Mouse (Mus musculus): ENCODE measurements around the gene Aox1. TPM values are rescaled to one million over a fixed set of nuclear protein-coding genes. Genes with fewer than 3 reads are reported as not detected.

Aox1 gene
- polyA plus RNA-seq, 1 experiment from 2014 or later: 1.8 TPM

DNA sequence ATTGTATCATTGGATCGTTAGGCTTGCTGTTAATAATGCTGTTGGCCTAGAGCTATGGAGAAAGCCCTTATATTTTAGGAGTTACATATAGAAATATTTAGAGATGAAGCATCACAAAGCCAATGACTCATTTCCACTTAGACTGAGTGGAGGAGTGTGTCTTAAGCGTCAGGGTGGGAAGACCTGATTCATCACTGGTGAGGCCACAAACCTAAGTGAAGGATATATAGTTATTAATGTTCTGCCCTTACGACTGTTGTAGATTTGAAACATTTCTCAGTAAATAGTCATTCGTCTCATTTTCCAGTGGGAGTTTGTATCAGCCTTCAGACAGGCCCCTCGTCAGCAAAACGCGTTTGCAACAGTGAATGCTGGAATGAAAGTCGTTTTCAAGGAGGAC lies 122.5 kb downstream of the Aox1 start:
- Histone ChIP-seq H3K9me3 (ENCODE audit: low read length) (no peaks in the 10 kb centered on the region), H3K27ac (ENCODE audit: low read length) (no peak overlapping the region), H3K27me3 (replicated peaks; ENCODE audit: insufficient read depth, low read length) (no peaks in the 10 kb centered on the region), H3K4me3 (ENCODE audit: low read depth, low read length) (no peak overlapping the region), H3K36me3 (ENCODE audit: insufficient read depth, low read length) (no peaks in the 10 kb centered on the region), H3K4me2 (replicated peaks; ENCODE audit: low read depth, low read length) (no peak overlapping the region), H3K9ac (replicated peaks; ENCODE audit: low read depth) (no peak overlapping the region), H3K4me1 (ENCODE audit: insufficient read depth, low read depth, low read length) (no peaks in the 10 kb centered on the region)
- TF ChIP-seq CTCF (IDR thresholded peaks at IDR 0.05) (no peak), EP300 (IDR thresholded peaks at IDR 0.05) (no peak)
- no peak for DNase-seq (ENCODE audit: low spot score)
- no peak for ATAC-seq
- WGBS: 65% methylated on average over 8 of the region's 8 CpGs

Other genes with a start within 250 kb of the Aox1 start
- gene Sgo2a, start 34.0 kb upstream of the Aox1 start, polyA plus RNA-seq (2015; fragmentation: Nextera tagmentation; extraction: Ambion mirVana): 1.3 and 1.9 TPM in 2 replicates
- gene Kctd18, start 11.0 kb upstream of the Aox1 start, polyA plus RNA-seq (2015; fragmentation: Nextera tagmentation; extraction: Ambion mirVana): 12.9 and 13.6 TPM in 2 replicates
- gene Aox3, start 83.2 kb downstream of the Aox1 start, polyA plus RNA-seq (2015; fragmentation: Nextera tagmentation; extraction: Ambion mirVana): 9.4 and 9.9 TPM in 2 replicates
- gene Aox4, start 180.5 kb downstream of the Aox1 start, polyA plus RNA-seq (2015; fragmentation: Nextera tagmentation; extraction: Ambion mirVana): 0.04 TPM in 1 of 2 replicates, not detected in the other
- gene Aox2, start 248.4 kb downstream of the Aox1 start, polyA plus RNA-seq (2015; fragmentation: Nextera tagmentation; extraction: Ambion mirVana): 0.02 and 0.05 TPM in 2 replicates

Measured in lung, postnatal 0 days (tissue).